Mouse (Mus musculus) left cerebral cortex, postnatal 14 days (tissue): Measurements from ENCODE around the gene Teddm1a. TPM values are rescaled to one million over a fixed set of nuclear protein-coding genes. Genes with fewer than 3 reads are reported as not detected.
A peak's percentile ranks its signal among the peaks of the same experiment; 100 is the strongest.

ENCODE experiments used
- DNase-seq, 2 experiments: peaks; one replicate each; pipeline ENCODE4 v3.0.0; 2021 to 2022; ENCODE audit warnings: low spot score in 2 of 2, mixed read lengths in 1 of 2
- intact Hi-C: fragments of 180-260 bp; cut with DNase I; formaldehyde crosslinking; loops from one replicate; pipeline ENCODE4 v1.15.1; 2025
- microRNA-seq, 2 experiments: library from miRNA; unstranded; fragments of <30 nt; microRNA quantifications; one replicate each; pipeline ENCODE4 v1.2.0; 2022
- total RNA-seq, 2 experiments: library from RNA; stranded (reverse); gene quantifications; 2 replicates each; pipeline ENCODE4 v1.2.3; 2021

The Teddm1a gene
- total RNA-seq, 2 experiments from 2014 or later, result not detected

- intact Hi-C loops, result no loop called here
- DNase-seq, result peak; percentile 31 to 63
Measured at GRCm38 (mm10) chr1:153940986-153941385, 49.4 kb downstream of the Teddm1a start.

Small RNAs within 50 kb of the gene (microRNA-seq; reads per million reads assigned to microRNA genes)
- 24.8 to 24.9 reads per million in 2 experiments for gene Mir8114

Other genes with a start within 250 kb of the Teddm1a start
- gene Rgs8, start 238.7 kb upstream of the Teddm1a start, total RNA-seq, result 10 to 100 TPM; 37.6 to 39.6 TPM
- 1 to 10 TPM; 6.6 to 6.8 TPM for gene Rgs16, start 151.4 kb upstream of the Teddm1a start, total RNA-seq
- gene Rnasel, start 142.3 kb upstream of the Teddm1a start, total RNA-seq, result 1 to 10 TPM; 7.6 to 8.3 TPM
- 1 to 10 TPM in 1 of 2 experiments, under 1 TPM in 1; 0.92 to 1.2 TPM for gene Rgsl1, start 47.6 kb upstream of the Teddm1a start, total RNA-seq
- gene Teddm1b, start 17.4 kb upstream of the Teddm1a start, total RNA-seq, result not detected
- gene Glul, start 8.2 kb downstream of the Teddm1a start, total RNA-seq, result 1,000 to 10,000 TPM; 1,316 to 1,477 TPM
- gene Teddm2, start 8.5 kb downstream of the Teddm1a start, total RNA-seq, result 1 to 10 TPM; 3.3 to 3.4 TPM